Mouse (Mus musculus) left cerebral cortex, adult 2 months (tissue): Measurements from ENCODE around the gene E030030I06Rik. TPM values are rescaled to one million over a fixed set of nuclear protein-coding genes. Genes with fewer than 3 reads are reported as not detected.
A peak's percentile ranks its signal among the peaks of the same experiment; 100 is the strongest.
"Not testable (repeated sequence)": the region's sequence is repeated elsewhere in the genome, so short reads cannot be mapped to it uniquely, and the experiment has no call there.

Experiments
- DNase-seq, 2 experiments: peaks; one replicate each; pipeline ENCODE4 v3.0.0; 2021 to 2022; ENCODE audit warnings: low spot score in 2 of 2, mixed read lengths in 1 of 2; ENCODE audit errors: extremely low spot score in 1 of 2
- H3K27ac ChIP-seq: fragments of 200-600 bp; 2 replicates; pipeline ENCODE4 v1.8.1; 2022
- H3K4me3 ChIP-seq: fragments of 200-600 bp; 2 replicates; pipeline ENCODE4 v1.8.1; 2022
- CTCF ChIP-seq: fragments of 200-600 bp; IDR thresholded peaks from 2 replicates; pipeline ENCODE4 v1.8.1; 2022; ENCODE audit warnings: antibody characterized with exemption, mild to moderate bottlenecking, moderate library complexity
- intact Hi-C: fragments of 180-260 bp; cut with DNase I; formaldehyde crosslinking; loops from one replicate; pipeline ENCODE4 v1.15.1; 2025
- total RNA-seq, 2 experiments: library from RNA; stranded (reverse); gene quantifications; 2 replicates each; pipeline ENCODE4 v1.2.3; 2021

Gene E030030I06Rik
- total RNA-seq, 2 experiments from 2014 or later = 0.35 to 0.77 TPM

DNA sequence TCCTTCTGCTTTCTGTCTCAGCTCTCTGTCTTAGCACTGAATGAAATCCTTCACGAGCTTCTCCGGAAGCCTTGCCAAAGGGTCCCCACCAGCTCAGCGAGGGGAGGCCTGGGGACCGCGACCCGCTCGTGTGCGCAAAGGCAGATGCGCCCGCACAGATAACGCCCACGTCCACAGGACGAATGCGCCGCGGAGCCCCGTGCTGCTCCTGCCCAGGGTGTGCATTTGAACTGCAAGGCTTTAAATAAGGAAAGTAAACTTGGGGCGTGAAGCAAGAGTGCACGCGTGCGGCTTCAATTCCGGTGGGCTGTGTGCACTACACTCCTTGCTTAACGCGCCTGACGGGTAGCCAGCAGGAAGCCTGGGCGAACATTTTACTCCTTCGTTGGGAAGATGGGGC is 1.5 kb upstream of the E030030I06Rik start:
- intact Hi-C loops = loop anchor here (5.0 to 10.0 kb wide), 3 partner anchors 667 to 1197 kb away; no protein-coding TSS in a partner anchor
- DNase-seq = no peak
- no peak for TF ChIP-seq CTCF
- Histone ChIP-seq H3K4me3 (no peak overlapping the region), H3K27ac (no peak overlapping the region)

DNA sequence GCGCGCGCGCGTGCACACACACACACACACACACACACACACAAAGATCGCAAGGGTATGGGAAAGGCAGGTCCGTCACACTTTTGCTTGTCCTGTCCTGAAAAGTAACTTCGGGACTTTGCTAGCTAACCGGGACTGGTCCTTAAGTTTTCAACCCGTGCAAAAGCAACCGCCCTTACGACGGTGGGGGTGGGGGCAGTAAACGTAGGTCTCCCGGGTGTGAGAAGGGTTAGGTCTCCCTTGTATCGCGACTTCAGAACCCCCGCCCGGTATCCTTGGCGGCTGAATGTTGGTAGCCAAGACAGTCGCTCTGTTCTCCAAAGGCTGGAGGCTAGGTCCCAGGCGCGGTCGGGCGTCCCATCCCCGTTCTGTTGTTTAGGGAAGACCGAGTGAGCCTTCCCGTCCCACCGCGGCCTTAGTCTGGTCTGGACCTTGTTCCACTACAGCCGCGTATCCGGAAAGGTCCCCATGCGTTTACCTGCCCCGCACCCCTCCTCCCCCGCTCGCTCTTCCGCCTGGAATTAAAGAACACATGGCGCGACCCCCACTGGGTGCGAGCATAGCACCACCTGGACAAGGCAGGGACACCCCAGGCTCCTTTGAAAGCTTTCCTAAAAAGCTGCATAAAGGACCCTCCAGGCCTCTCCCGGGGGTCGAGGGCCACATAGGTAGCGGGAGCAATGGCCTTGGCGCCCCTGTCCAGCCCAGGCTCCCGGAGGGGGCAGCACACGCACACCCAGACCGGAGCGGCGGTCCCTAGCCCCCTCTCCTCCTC is 808 bp upstream of the E030030I06Rik start:
- intact Hi-C loops = loop anchor here (5.0 to 10.0 kb wide), 5 partner anchors 115 to 1197 kb away; no protein-coding TSS in a partner anchor

GRCm38 (mm10) chr10:22148441-22149072 is 513 bp downstream of the E030030I06Rik start:
- intact Hi-C loops = loop anchor here (10.0 kb wide), 2 partner anchors 114 to 426 kb away; no protein-coding TSS in a partner anchor
- peak; percentile 21 for TF ChIP-seq CTCF
- DNase-seq = peak; percentile 32 to 39
- Histone ChIP-seq H3K27ac (0 out of 2 replicates have a peak overlapping the region, but pooled peaks have one; percentile 44), H3K4me3 (peak overlapping the region; percentile 51)

More for the DNA sequence above, 808 bp upstream of the E030030I06Rik start:
- Histone ChIP-seq H3K4me3 (peak overlapping the region; percentile 51), H3K27ac (no peak overlapping the region)
- no peak for DNase-seq
- no peak for TF ChIP-seq CTCF

DNA sequence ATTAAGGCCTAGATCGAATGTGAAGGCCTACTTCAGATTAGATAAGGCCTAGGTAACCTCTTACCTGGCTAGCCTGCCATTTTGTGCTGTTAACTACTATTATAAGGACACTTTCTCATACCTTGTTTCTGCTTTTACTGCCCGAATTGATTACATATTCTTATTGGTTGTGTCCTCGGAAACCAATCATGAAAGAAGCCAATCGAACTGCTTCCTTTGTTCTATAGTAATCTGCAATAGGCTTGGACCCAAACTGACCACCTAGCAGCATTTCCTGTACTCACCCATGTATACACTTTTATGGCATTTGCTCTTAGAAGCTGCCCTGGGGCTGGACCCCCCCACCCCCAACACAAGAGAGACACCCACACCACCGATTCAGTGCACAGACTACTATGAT is 6.1 kb downstream of the E030030I06Rik start:
- Histone ChIP-seq H3K4me3 (no peak overlapping the region), H3K27ac (no peak overlapping the region)
- intact Hi-C loops = loop anchor here (10.0 kb wide), 2 partner anchors 108 to 432 kb away; no protein-coding TSS in a partner anchor
- TF ChIP-seq CTCF = no peak
- no peak for DNase-seq

DNA sequence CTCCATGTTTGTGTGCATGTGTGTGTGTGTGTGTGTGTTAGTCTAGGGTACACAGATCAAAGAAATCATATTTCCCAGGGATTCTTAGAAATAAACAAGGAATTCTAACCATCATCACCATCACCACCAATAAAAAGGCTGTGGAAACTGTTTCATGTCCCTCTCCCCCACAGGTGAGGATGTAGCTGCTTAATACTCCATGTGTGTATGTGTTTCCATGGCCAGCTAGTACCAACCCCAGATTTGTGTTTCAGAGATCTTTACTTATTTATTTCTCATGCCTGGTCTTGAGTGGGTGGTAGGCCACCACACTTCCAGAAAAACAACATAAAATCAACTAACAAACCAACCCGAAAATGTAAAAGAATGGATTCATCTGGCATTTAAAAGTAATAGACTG is 6.9 kb downstream of the E030030I06Rik start:
- H3K27ac ChIP-seq, H3K4me3 ChIP-seq, DNase-seq: not testable (repeated sequence)
- intact Hi-C loops = loop anchor here (10.0 kb wide), 2 partner anchors 107 to 433 kb away; no protein-coding TSS in a partner anchor

- DNase-seq = peak; percentile 47 to 74
- TF ChIP-seq CTCF = peak; percentile 80
- peak overlapping the region; percentile 39 for H3K4me3 ChIP-seq
- intact Hi-C loops = loop anchor here (10.0 kb wide), 2 partner anchors 106 to 434 kb away; no protein-coding TSS in a partner anchor
- no peak overlapping the region for H3K27ac ChIP-seq
These were observed 8.3 kb downstream of the E030030I06Rik start for GRCm38 (mm10) chr10:22140665-22141280.

GRCm38 (mm10) chr10:22074531-22074930 is 74.5 kb downstream of the E030030I06Rik start:
- intact Hi-C loops = no loop called here

DNA sequence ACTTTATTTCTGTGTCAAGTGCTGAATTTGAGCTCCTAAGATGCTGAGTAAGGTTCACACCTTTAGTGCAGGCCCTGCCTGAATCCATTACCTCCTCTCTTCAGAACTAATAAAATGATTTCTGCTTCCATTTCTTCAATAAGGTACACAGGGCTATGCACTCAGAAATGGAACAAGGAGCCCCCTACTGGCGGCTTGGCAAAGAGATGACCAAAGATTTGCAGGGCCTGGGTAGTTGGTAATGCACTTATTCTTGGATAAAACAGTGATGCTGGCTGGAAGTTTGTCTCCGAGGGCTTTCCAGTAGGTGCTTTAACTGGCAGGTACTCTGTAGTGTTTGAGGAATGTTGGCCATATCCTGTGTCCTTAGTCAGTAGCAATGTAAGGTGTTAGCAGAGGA is 76.3 kb downstream of the E030030I06Rik start:
- H3K27ac ChIP-seq = no peak overlapping the region
- intact Hi-C loops = no loop called here
- H3K4me3 ChIP-seq = no peak overlapping the region
- TF ChIP-seq CTCF = peak; percentile 13
- DNase-seq = no peak

More at GRCm38 (mm10) chr10:22074531-22074930, 74.5 kb downstream of the E030030I06Rik start:
- DNase-seq = no peak
- TF ChIP-seq CTCF = no peak
- Histone ChIP-seq H3K27ac (no peak overlapping the region), H3K4me3 (no peak overlapping the region)

- no peak overlapping the region for H3K4me3 ChIP-seq
- DNase-seq = no peak
- intact Hi-C loops = no loop called here
- no peak for TF ChIP-seq CTCF
- no peak overlapping the region for H3K27ac ChIP-seq
These were observed 78.5 kb downstream of the E030030I06Rik start for GRCm38 (mm10) chr10:22070576-22070975.

GRCm38 (mm10) chr10:22070168-22070567 is 78.9 kb downstream of the E030030I06Rik start:
- no peak overlapping the region for H3K4me3 ChIP-seq
- DNase-seq = no peak
- intact Hi-C loops = no loop called here
- TF ChIP-seq CTCF = no peak
- H3K27ac ChIP-seq = no peak overlapping the region

DNA sequence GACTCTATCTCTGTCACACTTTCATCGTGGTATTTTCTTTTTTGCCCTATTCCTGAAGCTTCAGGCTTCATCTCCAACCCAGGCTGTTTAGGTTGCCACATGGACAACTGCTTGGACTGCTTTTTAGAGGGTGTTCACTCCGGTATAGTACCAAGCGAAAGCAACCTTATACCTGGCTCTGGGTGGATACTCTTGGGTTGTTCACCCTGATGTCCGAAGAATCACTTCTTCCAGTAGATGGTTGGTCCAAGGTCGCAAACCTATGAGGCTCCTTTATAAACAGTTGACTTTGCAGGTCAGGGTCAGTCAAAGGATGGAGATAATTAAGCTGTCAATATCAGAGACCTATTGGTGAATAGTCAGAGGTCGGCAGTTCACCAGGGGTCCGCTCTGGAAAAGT is 81.1 kb downstream of the E030030I06Rik start, which contains the start of gene 4930444G20Rik:
Gene 4930444G20Rik (minus strand): TSS at position 101 of the 400 bp plus-strand sequence.
- H3K4me3 ChIP-seq, intact Hi-C loops, DNase-seq, H3K27ac ChIP-seq: not testable (repeated sequence)

Other genes with a start within 250 kb of the E030030I06Rik start
- not detected for gene 4930444G20Rik, start 81.2 kb downstream of the E030030I06Rik start, total RNA-seq
- under 1 TPM in 1 of 2 experiments, not detected in 1; 0.29 TPM for gene Raet1e, start 9.3 kb upstream of the E030030I06Rik start, total RNA-seq
- gene H60b, start 9.3 kb upstream of the E030030I06Rik start, total RNA-seq = under 1 TPM in 1 of 2 experiments, not detected in 1; 0.47 TPM
- gene Raet1d, start 211.3 kb upstream of the E030030I06Rik start, total RNA-seq = not detected